Mouse (Mus musculus): Measurements from ENCODE around the gene Selenos. TPM values are rescaled to one million over a fixed set of nuclear protein-coding genes. Genes with fewer than 3 reads are reported as not detected.

The Selenos gene
- polyA plus RNA-seq (2015; fragmentation: Illumina TruSeq; extraction: RNeasy Lipid Tissue Mini Kit (QIAGEN cat#74804); ENCODE audit: insufficient read depth, low replicate concordance), result 97.7 TPM

DNA sequence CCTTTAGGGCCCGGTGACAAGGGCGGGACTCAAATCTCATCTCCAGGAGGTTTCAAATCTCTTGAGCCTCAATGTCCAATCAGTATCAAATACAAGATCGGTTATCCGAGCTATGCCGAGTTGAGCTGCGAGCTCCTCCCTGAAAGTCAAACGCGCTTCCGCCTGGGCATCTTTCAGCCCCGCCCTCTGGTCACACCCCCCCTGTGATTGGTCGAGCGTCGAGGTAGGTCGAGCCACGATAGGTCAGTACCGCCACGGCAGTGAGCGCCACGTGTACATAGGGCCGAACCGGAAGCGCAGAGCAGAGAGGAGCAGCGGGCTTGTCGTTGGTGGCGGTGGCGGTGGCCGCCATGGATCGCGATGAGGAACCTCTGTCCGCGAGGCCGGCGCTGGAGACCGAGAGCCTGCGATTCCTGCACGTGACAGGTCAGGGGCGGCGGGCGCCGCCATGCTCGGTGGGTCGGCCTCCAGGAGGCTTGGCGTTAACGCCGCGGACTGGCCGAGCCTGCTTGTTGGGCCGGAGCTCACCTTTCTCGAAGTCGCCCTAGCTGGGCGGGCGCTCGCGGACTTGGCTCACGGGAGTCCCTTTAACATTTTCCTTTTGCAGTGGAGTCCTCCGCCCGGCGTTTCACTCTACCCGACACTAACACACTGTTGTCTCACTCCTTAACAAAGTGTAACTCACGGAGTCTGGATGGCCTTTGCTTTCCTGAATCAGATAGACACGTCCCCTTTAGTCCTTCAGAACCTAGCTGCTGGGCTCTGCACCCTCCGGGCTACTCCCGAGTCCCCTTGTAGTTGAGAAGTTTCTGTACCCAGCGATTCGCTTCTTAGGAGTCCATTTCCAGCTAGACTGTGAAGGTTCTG lies at the start of gene Selenos:
Selenos (plus strand) TSS at position 286 of the 867 bp plus-strand sequence.

GRCm38 (mm10) chr7:66043552-66044459 lies 35.6 kb upstream of the Selenos start, which contains the start of gene Gm45213:
TSS of gene Gm45213 (plus strand) at chr7:66043602.

DNA sequence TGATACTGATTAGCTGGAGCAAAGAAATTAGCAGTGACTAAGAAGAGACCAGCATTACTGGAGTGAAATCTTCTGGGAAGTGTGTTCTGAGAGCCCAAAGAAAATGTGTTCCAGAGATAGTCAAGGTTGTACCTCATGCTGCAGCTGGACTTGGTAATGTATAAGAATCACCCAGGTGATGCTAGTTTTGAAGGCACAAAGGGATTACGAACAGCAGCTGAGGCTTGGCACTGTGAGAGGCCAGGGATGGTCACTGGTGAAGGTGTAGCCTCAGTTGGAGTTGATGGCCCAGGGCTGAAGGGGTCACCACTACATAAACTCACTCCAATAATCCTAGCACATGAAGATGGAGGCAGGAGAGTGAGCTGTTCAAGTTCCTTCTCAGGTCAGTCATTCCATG lies 20.7 kb upstream of the Selenos start, which contains the start of gene Snrpa1:
Snrpa1 (plus strand) TSS at position 301 of the 400 bp plus-strand sequence.

GRCm38 (mm10) chr7:66108961-66109854 lies 29.8 kb downstream of the Selenos start, which contains the start of gene Chsy1:
TSS of gene Chsy1 (plus strand) at chr7:66109515.

Other genes with a start within 250 kb of the Selenos start
- gene Pcsk6, start 217.9 kb upstream of the Selenos start, polyA plus RNA-seq (2015; fragmentation: Illumina TruSeq; extraction: RNeasy Lipid Tissue Mini Kit (QIAGEN cat#74804); ENCODE audit: insufficient read depth, low replicate concordance), result 1.5 TPM
- gene Gm45213, start 36.0 kb upstream of the Selenos start, polyA plus RNA-seq (2015; fragmentation: Illumina TruSeq; extraction: RNeasy Lipid Tissue Mini Kit (QIAGEN cat#74804); ENCODE audit: insufficient read depth, low replicate concordance), result not detected
- 65.4 TPM for gene Snrpa1, start 20.6 kb upstream of the Selenos start, polyA plus RNA-seq (2015; fragmentation: Illumina TruSeq; extraction: RNeasy Lipid Tissue Mini Kit (QIAGEN cat#74804); ENCODE audit: insufficient read depth, low replicate concordance)
- gene Chsy1, start 29.9 kb downstream of the Selenos start, polyA plus RNA-seq (2015; fragmentation: Illumina TruSeq; extraction: RNeasy Lipid Tissue Mini Kit (QIAGEN cat#74804); ENCODE audit: insufficient read depth, low replicate concordance), result 34.0 TPM